Mouse (Mus musculus): ENCODE data around the gene Nacc1.
A peak's percentile ranks its signal among the peaks of the same experiment; 100 is the strongest.
"Not testable (repeated sequence)": the region's sequence is repeated elsewhere in the genome, so short reads cannot be mapped to it uniquely, and the experiment has no call there.

The Nacc1 gene

DNA sequence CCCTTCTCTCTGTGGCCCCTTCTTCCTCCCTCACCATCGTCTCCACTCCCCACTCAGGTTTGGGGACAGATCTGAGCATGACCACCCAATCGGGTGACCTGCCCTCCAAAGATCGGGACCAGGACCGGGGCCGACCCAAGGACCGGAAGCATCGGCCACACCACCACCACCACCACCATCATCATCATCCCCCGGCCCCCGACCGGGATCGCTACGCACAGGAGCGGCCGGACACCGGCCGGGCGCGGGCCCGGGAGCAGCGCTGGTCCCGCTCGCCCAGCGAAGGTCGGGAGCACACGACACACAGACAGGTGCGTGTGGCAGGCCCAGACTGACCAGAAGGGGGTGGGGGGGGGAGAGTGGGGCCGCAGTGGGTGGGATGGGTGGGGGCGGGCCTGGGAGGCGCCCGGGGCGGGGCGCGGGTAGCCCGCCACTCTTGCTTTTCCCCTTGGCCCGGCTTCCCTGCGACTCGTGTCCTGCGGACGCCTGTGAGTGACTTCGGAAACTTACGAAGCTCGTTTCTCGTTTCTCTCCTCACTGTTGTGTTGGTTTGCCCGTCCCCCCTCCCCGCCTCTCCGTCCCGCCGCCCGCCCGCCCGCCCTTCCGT is 49.0 kb downstream of the Nacc1 start:
- no peak for DNase-seq

- peak; percentile 41 for DNase-seq
Measured at GRCm38 (mm10) chr8:84637946-84638554, 49.6 kb downstream of the Nacc1 start.

- peak; percentile 84 for DNase-seq
Measured at GRCm38 (mm10) chr8:84636051-84636691, 51.5 kb downstream of the Nacc1 start.

- DNase-seq = no peak
Measured at GRCm38 (mm10) chr8:84635397-84636050, 52.1 kb downstream of the Nacc1 start.

- DNase-seq = peak; percentile 21
Measured at GRCm38 (mm10) chr8:84634849-84635304, 52.8 kb downstream of the Nacc1 start.

DNA sequence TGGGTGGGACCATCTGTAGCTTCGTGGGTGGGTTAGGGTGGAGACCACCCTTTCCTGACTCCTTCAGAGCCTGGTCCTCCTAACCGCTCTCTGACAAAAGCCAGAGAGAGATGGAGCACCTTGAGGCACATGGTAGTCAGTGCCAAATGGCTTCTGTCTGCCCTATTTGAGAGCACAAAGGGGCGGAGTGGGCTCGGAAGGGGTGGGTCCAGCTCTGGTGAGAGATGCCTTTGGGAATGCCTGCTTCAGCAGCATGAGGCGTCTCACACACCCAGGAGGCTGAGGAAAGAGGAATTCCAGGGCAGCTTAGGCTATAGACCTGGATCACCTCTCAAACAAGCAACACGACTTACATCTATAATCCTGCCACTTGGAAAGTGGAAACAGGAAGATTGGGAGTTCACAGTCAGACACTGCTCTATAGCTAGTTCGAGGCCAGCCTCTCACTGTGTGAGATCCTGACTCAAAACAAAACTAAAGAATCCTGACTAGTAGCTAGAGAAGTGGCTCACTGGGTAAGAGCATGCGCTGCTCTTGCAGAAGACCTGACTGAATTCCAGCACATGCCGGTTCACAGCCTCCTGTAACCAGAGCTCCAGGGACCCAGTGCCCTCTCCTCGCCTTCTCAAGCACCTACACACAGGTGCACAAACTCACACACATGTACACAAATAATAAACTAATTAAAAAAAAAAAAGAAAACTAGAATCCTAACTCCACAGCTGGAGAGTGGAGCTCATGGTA is 53.6 kb downstream of the Nacc1 start:
- DNase-seq = no peak

GRCm38 (mm10) chr8:84631813-84632212 is 55.8 kb downstream of the Nacc1 start:
- no peak for DNase-seq

DNA sequence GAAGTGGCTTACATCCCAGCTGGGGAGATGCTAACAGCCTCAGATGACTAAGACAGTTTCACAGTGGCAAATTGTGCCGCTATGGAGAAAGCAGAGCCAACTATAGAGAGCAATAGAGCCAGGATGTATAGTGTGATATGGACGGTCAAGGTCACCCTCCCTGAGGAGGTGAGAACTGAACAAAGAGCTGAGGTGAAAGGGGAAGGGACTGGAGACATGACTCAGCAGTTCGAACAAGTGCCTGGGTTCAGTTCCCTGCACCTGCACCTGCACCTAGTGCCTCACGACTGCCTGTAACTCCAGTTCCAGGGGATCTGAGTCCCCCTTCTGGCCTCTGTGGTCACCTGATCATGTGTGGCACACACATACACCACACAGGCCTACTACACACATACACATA is 57.5 kb downstream of the Nacc1 start:
- no peak for DNase-seq

DNA sequence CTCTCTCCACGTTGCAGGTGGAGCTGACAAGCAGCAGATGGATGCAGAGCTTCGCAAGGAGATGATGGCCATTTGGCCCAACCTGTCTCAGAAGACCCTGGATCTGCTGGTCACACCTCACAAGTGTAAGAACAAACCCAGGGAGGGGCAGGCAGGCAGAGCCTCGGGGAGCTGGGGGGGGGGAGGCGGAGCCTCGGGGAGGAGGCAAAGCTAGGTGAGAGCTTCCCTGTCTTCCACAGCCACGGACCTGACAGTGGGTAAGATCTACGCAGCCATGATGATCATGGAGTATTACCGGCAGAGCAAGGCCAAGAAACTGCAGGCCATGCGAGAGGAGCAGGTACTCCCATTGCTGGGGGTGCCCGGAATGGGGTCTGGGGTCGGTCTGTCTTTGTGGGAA is 58.1 kb downstream of the Nacc1 start:
- no peak for DNase-seq

DNA sequence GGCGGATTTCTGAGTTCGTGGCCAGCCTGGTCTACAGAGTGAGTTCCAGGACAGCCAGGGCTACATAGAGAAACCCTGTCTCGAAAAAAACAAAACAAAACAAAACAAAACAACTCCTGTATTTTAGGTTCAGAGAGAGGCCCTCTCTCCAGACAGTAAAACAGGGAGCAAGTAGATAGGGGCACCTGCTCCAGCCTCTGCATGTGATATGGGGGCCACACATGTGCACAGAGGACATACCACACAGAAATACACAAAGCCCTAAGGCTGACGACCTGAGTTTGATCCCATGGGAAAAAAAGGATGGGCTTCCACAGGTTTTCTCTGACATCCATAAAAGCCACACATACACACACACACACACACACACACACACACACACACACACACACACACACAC is 64.2 kb downstream of the Nacc1 start:
- not testable (repeated sequence) for DNase-seq

DNA sequence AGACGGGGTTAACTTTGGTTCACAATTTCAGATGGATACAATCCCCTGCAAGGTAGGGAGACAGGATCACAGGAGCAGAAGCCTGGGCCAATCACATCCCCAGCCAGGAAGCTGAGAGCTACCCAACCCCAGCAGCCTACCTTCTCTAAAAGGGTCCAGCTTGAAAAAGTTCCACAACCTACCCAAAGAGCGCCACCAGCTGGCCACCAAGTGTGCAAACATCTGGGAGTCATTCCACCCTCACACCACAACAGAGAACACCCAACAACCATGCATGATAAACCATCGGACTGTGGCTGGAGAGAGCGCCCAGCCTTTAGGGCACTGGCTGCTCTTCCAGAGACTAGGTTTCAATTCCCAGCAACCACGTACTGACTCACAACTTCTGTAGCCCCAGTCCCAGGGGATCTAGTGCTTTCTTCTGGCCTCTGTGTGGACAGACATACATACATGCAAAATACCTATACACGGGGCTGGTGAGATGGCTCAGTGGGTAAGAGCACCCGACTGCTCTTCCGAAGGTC is 66.5 kb downstream of the Nacc1 start:
- DNase-seq = no peak
